Mouse (Mus musculus): ENCODE measurements around the gene Clcn6. TPM values are rescaled to one million over a fixed set of nuclear protein-coding genes. Genes with fewer than 3 reads are reported as not detected.
A peak's percentile ranks its signal among the peaks of the same experiment; 100 is the strongest.

Clcn6 gene
- total RNA-seq (2015), result 3.3 and 4.1 TPM in 2 replicates
- 1.5 and 6.4 TPM in 2 replicates for total RNA-seq (2017)

DNA sequence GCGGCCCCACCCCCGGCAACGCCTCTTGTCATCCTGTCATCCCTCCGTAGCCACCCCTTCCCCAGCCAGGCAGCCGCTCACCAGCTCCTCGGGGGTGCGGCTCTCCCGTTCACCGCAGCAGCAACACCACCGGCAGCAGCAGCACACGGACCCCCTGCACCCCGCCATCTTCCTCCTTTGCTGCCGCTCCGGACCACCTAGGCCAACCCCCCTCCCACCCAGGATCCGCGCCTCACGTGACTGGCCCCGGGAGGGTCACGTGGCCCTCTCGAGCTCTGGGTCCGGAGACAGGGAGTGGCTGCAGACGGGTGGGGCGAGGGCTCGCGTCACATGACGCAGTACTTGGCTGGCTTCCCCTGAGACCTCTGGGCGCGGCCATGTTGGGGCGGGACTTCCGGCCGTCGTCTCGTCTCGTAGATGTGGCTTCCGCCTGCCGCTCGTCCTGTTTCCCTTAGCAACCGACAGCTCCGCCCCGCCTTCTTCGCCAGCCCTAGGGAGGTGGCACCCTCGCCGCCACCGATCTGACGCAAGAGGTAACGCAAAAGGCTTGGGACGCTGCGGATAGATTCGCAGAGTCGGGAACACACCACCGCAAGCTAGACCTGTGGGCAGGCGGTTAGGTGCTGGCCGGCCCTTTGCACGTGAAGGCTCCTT, at the start of gene Clcn6, which contains the start of gene Mthfr:
Clcn6 (minus strand) TSS at position 222 of the 654 bp plus-strand sequence.
Mthfr (plus strand) TSS at position 478 of the 654 bp plus-strand sequence.
- peak; percentile 77 for ATAC-seq (replicated peaks; ENCODE audit: poor library complexity)

DNA sequence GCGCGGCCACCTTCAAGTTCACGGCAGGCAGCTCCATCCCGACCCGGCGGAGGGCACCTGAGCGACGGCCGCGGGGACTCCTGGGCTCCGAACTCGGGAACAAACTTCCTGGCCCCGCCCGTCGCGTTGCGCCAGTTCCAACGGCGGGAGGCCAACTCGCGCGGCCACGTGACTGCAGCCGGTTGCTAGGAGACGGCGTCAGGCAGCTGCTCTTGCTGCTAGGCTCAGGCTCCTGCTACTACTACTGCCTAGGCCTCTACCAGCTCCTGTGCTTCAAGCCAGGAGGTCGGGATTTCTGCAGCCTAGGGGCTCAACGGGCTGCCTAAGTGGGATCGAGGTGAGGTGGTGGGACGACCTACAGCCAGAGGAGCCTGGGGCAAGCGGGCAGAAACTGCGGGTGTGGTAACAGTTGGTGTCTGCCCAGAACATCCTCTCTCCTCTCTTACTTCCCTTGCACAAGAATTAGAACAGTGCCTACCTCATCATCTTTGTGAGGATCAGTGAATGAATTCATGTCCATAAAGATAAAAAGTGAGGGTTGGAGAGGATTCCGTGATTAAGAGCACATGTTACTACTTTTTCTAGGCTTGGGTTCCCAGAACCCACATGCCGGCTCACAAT, 49.4 kb upstream of the Clcn6 start, which contains the start of gene Agtrap:
Agtrap (minus strand) TSS at position 125 of the 621 bp plus-strand sequence.
- ATAC-seq (replicated peaks; ENCODE audit: poor library complexity), result peak; percentile 75

DNA sequence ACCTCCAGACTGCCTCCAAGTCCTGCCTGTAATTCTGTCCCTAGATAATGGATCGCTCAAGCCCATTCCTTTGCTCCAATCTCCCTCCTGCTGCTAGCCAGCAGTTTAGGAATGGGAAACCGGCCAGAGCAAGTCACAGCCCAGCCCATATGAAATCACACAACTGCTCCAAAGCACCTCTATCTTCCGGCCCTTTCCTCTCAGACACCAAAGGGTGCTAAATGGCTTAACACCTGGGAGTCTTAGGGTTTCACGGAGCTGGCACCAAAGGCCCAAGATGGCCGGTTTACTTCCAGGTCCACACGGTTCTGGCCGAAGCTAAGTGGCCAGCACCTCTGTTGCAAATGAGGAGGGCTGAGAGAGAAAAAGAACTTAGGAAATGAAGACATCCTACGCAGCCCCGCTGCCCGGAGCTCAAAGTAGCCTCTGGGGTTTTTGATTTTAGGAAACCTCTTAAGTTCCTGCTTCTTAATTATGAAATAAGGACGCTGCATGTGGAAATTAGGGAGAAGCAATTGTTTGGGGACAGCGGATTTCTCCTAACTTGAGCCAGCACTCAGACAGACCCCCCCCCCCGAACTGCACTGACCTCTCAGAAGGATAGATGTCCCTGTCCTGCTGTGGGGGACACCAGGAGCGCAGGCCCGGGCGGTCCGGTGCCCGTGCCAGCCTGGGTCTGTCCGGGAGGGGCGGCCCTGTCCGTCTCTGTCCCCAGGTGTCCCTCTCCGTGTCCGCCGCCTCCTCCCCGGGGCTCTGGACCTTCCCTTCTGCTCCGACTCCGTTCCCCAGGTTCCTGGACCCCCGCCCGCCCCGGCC, 48.7 kb upstream of the Clcn6 start:
- ATAC-seq (replicated peaks; ENCODE audit: poor library complexity), result peak; percentile 1; the same call in 1 of the 2 replicates

DNA sequence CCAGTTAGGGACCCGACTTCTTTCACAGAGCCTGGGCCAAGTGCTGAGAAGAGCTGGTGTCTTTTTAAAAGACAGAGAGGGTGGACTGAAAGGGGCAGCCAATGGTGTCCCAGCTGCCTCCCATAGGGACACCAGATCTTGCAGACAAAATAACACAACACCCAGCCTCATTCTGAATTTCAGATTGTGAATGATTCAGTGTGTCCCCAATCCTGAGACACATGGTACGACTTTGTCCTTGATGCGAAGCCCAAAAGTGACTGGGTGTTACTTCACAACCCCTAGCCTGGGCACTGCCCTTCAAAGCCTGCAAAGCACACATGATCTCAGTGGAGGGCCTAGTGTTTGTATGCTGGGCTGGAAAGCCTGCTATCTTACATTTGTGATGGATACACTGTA, 47.3 kb upstream of the Clcn6 start:
- ATAC-seq (replicated peaks; ENCODE audit: poor library complexity), result no peak

DNA sequence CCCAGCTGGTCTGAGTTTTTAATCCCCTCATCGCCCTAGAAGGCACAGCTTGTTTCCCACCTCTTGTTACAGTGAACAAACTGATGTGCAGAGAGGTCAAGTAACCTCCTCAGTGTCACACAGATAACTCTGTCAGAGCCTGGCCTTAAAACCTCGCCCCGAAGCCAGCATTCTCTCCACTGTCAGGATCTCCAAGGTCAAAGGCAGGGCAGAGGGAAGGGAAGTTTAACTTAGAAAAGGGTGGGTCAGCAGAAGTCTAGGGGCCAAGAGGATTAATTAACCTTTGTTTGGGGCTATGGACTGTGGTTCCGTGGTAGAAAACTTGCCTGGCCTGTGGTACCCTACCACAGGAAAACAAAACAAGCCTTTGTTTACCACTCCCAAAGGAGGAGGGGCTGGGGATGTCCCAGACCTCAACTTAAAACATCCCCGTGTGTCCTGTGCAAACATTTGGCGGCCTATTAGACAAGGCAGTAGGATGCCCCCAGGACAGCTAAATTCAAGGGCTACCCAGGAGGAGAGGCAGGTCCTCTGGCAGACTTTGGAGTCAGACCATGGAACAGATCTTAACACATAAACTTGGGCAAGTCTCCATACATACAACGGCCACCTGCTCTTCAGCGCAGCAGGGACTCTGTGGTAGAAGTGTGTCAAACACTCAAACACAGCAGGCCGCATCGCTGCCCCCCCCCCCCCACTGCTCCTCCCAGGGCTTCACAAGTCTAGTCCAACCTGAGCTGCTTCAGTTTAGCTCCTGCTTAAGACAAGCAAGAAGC, 46.7 kb upstream of the Clcn6 start:
- no peak for ATAC-seq (replicated peaks; ENCODE audit: poor library complexity)

DNA sequence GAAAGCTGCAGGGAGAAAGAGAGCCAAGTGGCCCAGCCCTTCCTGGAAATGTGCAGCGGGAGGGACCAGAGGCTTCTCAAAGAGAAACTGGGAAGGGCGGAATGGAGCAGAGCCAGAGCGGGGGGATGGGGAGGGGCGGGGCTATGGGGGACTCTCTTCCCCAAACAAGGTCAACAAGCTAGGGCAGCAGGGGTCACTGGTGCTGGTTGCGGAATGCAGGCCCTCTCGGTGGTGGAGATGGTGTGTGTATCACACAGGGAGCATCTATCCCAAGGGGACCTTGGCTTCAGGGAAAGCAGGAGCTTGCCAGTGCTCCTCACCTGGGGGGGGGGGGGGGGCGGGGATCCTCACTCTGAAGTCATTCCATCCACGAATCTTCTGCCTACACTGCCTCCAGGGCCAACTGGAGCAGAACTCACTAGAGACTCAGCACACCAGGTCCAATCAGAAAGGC, 45.7 kb upstream of the Clcn6 start:
- ATAC-seq (replicated peaks; ENCODE audit: poor library complexity), result no peak

DNA sequence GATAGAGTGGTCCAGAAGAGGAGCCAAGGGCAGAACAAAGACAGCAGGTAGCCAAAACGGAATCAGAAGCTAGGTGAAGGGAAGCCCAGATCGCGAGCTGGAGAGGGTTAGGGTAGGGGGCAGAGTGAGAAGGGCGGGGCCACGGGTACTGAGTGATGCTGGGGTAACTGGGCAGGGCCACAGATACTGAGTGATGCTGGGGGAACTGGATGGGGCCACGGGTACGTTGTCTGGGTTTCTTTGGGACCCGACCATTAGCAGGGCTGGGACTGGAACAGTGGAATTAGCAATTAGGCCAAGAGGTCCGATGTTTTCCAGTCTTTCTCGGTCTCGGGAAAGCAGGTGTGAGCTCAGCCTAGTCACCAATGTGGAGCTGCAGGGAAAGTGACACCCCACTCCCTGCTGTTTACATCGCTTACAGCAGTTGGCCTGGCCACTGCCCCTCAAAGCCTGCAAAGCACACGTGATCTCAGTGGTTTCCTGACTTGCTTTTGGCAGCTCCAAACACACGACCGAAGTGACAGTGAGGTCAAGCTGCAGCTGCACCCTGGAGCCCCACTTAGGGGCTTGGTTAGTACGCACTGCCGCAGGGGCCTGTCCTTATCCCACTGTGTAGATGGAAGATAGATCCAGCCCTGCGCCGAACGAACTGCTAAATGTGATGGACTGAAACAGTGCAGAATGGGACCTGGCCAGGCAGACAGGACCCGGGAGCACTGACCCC, 44.7 kb upstream of the Clcn6 start:
- ATAC-seq (replicated peaks; ENCODE audit: poor library complexity), result peak; percentile 20

DNA sequence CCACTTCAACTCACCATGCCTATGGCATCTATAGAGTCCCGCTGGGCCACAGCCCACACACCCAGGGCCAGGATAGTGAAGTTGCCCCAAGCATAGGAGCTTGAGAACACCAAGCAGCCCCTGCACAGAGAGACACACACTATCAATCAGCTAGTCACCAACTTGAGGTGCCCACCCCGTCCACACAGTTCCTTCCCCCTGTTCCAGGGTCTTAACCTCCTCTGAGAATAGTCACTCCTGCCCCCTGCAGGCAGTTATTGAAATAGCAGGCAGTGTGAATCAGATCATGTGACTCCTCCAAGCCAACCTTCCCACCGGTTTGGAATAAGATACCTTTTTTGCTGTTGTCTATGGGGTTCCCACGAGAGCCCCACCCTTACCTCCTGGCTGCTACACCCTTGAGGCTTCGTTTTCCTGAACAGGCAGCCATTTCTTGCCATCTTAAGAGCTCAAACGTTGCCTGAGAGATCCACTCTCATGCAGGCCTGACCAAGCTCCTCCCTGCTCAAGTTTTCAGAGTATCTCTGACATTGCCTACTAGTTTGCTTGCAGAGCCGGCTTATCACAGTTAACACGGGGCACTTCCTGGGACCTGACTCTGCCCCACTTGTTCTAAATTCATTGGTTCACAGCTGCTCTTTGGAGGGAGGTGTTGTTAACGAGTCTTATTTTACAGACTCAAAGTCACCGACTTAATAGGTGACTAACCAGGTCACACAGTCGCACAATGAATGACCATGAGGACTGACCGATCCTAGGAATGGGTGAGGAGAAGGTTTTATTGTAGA, 43.8 kb upstream of the Clcn6 start:
- ATAC-seq (replicated peaks; ENCODE audit: poor library complexity), result peak; percentile 62

DNA sequence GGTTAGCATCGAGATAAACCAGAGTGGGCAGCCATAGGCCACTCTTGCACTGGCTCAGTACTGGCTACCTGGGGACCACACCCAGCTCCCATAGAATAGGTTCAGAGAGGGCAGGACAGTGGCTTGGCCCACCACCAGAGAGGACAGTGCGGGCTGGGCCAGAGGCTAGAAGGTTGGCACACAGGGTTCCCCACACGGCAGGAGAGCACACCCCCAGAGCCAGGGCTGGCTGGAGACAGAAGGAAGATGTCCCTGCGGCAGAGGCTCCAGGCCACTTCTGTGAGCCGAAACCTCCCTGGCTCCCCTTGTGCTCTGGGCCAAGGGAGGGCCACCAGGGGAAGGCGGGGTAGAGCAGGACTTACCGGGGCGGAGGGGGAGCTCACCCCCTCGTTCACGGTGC, 42.6 kb upstream of the Clcn6 start:
- ATAC-seq (replicated peaks; ENCODE audit: poor library complexity), result no peak

DNA sequence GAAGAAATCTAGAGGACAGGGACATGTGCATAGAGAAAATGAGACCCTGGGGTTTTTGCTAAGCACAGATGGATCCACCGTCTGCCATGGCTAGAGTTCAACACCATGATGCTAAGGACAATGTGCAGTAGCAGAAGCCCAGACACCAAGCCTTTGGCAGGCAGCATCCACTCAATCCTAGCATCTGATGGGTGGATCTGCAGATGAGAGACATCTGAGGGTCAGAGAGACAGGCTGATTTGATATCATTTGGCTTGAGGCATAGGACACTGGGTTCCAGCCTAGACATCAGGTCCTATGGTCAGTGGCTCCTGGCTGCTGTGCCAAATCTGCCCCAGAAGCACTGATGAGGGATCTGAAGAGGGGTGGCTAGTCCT, 42.0 kb upstream of the Clcn6 start:
- ATAC-seq (replicated peaks; ENCODE audit: poor library complexity), result no peak

DNA sequence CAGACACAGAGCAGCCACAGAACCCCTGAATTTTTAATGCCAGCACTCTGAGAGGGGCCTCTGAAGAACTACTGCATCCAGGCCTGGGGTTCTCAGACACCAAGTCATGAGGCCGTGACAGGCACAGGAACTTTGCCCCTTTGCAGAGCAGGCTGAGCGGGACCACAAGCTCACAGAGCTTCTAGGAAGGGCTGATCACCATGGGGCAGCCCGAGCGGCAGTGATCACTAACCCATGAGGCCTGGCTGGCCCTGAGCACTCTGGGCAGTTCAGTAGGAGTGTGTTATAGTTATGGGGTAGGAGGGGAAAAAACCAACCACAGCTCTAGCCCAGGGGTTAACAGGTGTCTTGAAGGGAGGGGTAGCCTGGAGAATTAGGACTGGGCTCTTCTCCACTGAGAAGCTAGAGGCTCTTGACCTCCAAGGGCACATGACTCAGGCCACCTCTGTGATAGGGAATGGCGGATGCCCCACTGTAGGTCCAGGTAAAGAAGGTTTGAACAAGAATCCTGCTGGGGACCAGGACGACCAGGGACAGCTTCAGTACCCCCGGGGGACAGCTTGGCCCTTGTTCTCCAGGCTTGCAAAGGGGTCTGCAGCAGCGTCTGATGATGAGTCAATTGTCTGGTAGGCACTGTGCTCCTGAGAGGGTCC, 41.4 kb upstream of the Clcn6 start:
- no peak for ATAC-seq (replicated peaks; ENCODE audit: poor library complexity)

DNA sequence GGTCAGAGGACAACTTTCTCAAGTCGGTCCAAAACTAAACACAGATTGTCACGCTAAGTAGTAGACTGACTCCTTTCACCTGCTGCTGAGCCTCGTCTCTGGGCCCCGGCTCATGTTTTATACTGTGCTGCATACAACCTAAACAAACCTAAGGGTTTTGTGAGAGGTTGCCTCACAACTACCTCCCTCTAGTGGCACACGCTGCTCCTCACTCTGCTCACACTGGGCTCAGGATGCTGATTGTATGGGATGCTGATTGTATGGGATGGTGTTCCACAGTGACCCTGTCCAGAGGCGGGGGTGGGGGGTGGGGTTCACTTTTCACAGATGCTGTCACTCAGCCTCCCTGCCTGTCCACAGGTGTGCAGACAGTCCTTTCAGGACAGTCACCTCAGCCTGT, 40.6 kb upstream of the Clcn6 start:
- no peak for ATAC-seq (replicated peaks; ENCODE audit: poor library complexity)

DNA sequence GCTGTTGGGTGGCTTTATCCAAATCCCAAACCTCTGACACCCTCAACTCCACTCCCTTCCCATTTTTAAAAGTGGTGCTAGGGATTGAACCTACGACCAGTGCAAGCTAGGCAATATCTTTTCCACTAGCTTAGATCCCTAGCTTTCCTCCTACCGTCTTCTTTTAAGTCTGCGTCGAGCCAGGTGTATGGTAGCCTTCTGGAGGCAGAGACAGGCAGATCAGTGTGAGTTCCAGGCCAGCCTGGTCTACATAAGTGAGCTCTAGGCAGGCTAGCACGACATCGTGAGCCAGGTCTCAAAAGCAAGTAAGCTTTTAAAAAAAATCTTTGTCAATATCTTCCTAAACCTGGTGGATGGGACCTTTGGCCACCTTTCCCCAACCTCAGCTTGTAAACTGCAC, 37.3 kb upstream of the Clcn6 start:
- ATAC-seq (replicated peaks; ENCODE audit: poor library complexity), result no peak

DNA sequence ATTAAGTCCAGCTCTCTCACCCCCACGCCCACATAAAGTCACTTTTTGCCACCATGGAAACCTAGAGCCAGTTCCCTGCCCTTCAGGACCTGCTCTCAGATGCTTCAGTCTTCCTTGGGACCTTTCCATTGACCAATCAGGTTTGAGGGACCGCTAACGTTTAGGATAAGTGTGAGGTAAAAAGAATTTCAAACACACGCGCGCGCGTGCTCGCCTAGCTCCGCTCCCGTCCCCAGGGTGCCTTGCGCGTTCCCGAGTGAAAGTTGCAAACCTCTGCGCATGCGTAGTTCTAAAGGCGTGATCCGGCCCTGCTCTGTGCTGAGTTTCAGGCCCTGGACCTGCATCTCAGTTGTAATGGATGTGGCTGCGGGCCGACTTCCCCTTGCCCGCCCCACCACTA, 36.6 kb upstream of the Clcn6 start:
- peak; percentile 68 for ATAC-seq (replicated peaks; ENCODE audit: poor library complexity)

DNA sequence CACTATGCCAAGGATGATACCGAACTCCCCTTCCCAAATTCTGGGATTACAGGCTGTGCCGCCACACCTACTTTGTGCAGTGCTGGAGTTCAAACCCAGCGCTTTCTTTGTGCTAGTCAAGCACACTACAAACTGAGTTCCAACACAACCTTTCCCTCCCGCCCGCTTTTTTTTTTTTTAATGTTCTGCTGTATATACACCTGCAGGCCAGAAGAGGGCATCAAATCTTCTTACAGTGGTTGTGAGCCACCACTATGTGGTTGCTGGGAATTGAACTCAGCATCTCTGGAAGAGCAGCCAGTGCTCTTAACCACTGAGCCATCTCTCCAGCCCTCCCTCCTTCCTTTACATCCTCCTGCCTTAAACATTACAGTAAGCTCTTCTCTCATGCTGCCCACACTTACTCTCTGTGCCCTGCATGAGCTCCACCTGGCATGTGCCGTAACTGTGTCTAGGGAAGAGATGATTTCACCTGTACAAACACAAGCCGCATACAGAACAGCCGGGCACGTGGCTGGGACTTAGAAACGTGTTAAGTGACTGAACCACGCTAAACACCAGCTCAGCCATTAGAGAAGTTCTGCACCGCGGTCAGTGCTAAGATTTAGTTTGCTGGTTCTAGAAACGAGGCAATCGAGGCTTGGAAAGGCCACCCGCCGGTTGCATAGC, 36.0 kb upstream of the Clcn6 start:
- peak; percentile 56 for ATAC-seq (replicated peaks; ENCODE audit: poor library complexity)

DNA sequence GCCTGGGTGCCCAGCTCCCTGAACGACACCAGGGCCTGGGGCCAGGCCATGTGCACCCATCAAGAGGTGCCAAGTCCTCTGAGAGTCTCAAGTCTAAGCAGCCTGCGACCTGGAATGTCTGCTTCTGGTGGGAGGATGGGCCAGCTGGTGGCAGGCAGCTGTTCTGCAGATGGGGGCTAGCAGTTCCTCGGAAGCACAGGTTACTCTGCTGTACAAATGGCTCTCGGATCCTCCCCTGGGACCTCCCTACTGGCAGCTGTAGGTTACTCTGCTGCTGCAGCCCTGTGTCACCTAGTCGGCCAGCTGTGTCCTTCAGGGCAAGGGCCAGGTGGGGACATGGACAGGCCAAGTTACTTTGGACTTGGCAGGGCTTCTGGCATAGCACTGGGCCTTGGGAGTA, 32.9 kb upstream of the Clcn6 start:
- ATAC-seq (replicated peaks; ENCODE audit: poor library complexity), result no peak

DNA sequence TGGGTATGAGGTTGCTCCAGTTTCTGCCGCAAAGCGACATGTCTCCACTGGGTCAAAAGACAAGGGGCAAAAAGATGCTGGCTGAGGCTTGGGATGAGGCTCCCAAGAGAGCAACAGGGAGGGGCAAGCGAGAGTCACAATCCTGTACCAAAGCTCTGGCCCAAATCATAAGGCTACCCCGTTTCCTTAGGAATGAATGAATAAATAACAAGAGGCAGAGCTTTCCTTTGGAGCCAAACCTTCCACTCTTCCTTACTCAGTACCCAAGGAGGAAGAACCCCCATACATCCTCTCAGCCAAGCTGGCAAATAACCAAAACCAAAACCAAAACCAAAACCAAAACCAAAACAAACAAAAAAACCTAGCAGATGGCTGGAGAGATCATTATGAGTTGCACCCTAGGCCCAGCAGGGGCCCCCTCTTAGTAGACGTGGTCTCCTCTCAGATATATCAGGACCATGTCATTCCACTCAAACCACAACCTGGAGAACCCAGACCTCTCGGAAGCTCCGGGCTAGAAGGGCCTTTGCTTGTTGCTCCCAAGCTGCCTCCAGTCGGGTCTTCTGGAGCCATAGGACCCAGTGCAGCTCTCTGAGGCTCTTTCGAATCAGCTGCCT, 31.1 kb upstream of the Clcn6 start:
- ATAC-seq (replicated peaks; ENCODE audit: poor library complexity), result peak; percentile 40

DNA sequence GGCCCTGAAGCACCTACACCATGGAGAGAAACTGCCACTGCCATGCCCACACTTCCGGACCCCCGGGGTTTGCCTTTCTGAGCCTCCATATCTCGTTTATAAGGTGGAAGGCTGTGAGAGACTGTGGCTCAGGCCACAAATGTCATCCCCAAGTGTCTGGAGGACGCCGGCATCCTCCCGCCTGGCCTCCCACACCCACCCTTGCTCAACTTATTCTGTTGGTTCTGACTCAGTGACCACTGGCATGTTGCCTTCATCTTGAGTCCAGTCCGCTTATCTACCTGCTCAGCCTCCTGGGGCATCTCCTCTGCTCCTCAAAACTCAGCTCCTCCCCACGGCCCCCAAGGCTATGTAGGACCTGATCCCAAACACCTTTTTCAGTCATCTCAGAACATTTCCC, 28.7 kb upstream of the Clcn6 start:
- ATAC-seq (replicated peaks; ENCODE audit: poor library complexity), result no peak

All from megakaryocyte progenitor cell, adult 5-6 weeks (primary cell).